In genomic region chr1:75560206-75560913, GRCm38 (mm10) we compare ENCODE assay signal across 10 mouse cellular contexts. TPM values are rescaled to one million over a fixed set of nuclear protein-coding genes. Genes with fewer than 3 reads are reported as not detected.
DNase-seq lines count a peak whose midpoint lies in the region; ATAC-seq and TF ChIP-seq lines count a peak whose summit lies in the region.
"Had no signal": no experiment of that assay in that cellular context is flagged by ENCODE, and none has a peak within 500 bp of the region (broad histone marks: within the 10 kb centered on the region; RNA-seq: fewer than 3 reads in every experiment).

No protein-coding gene starts in this region.

- in situ Hi-C loops in ES-E14 (cut with MboI; ENCODE audit: low sequenced_read_pairs in 2 of 2, unreplicated experiment in 2 of 2), result no loop called here

- no peak for ATAC-seq in hindbrain, embryonic 14.5 days (ENCODE audit: low FRiP score)
- 0 out of 2 replicates have a peak, but pooled peaks have one; percentile 8 for ATAC-seq in midbrain, embryonic 13.5 days
- no peak for ATAC-seq in liver, embryonic 11.5 days (replicated peaks; ENCODE audit: low FRiP score)
- no peak for ATAC-seq in frontal cortex, adult (ENCODE audit: low TSS enrichment)

- peaks cover 12% of the 10 kb centered on the region for H3K27me3 ChIP-seq in hindbrain, embryonic 10.5 days (ENCODE audit: insufficient read depth, poor library complexity, severe bottlenecking)
- no peaks in the 10 kb centered on the region for H3K27me3 ChIP-seq in hindbrain, embryonic 14.5 days (ENCODE audit: control insufficient read depth, insufficient read depth, low read length)
- H3K27me3 ChIP-seq in midbrain, embryonic 13.5 days, result no peaks in the 10 kb centered on the region
- H3K27me3 ChIP-seq in liver, embryonic 11.5 days (replicated peaks; ENCODE audit: control insufficient read depth, insufficient read depth, low read length), result peaks cover 10% of the 10 kb centered on the region

- H3K27ac ChIP-seq in hindbrain, embryonic 10.5 days, result peak overlapping the region; percentile 79; the same call in 1 of the 2 replicates
- no peak overlapping the region for H3K27ac ChIP-seq in hindbrain, embryonic 14.5 days
- no peak overlapping the region for H3K27ac ChIP-seq in ES-E14 (ENCODE audit: insufficient read depth, low read depth, low read length, poor library complexity, severe bottlenecking)
- no peak overlapping the region for H3K27ac ChIP-seq in cortical plate, adult 2 months (ENCODE audit: insufficient read depth, low read length)
- H3K27ac ChIP-seq in midbrain, embryonic 13.5 days, result 0 out of 2 replicates have a peak overlapping the region, but pooled peaks have one; percentile 25
- no peak overlapping the region for H3K27ac ChIP-seq in liver, embryonic 11.5 days (ENCODE audit: low read depth, low read length)

- 0 out of 2 replicates have a peak, but pooled peaks cover 3% of the 10 kb centered on the region for H3K9me3 ChIP-seq in hindbrain, embryonic 10.5 days
- peaks cover 4% of the 10 kb centered on the region; the same call in 1 of the 2 replicates for H3K9me3 ChIP-seq in hindbrain, embryonic 14.5 days (ENCODE audit: control insufficient read depth, low read length)
- H3K9me3 ChIP-seq in ES-E14 (ENCODE audit: control insufficient read depth, insufficient read depth, low read depth, low read length), result no peaks in the 10 kb centered on the region
- peaks cover 3% of the 10 kb centered on the region; the same call in 1 of the 2 replicates for H3K9me3 ChIP-seq in midbrain, embryonic 13.5 days
- no peaks in the 10 kb centered on the region for H3K9me3 ChIP-seq in liver, embryonic 11.5 days (ENCODE audit: control insufficient read depth, low read length)
- H3K9me3 ChIP-seq: G1E had no signal

- no peak overlapping the region for H3K4me2 ChIP-seq in hindbrain, embryonic 14.5 days (replicated peaks)
- no peak overlapping the region for H3K4me2 ChIP-seq in midbrain, embryonic 13.5 days (replicated peaks)
- H3K4me2 ChIP-seq in liver, embryonic 11.5 days, result no peak overlapping the region

- no peak overlapping the region for H3K4me3 ChIP-seq in hindbrain, embryonic 10.5 days
- no peak overlapping the region for H3K4me3 ChIP-seq in hindbrain, embryonic 14.5 days (replicated peaks; ENCODE audit: low read length)
- peak overlapping the region in 1 of 2 experiments; percentile 40; a peak in 1 of 4 replicates for H3K4me3 ChIP-seq in ES-E14 (ENCODE audit: insufficient read depth in 1 of 2, low read depth in 1 of 2, low read length in 2 of 2, poor library complexity in 1 of 2, severe bottlenecking in 1 of 2)
- no peak overlapping the region for H3K4me3 ChIP-seq in cortical plate, adult 2 months (ENCODE audit: insufficient read depth, low read length)
- no peak overlapping the region for H3K4me3 ChIP-seq in midbrain, embryonic 13.5 days (replicated peaks)
- no peak overlapping the region for H3K4me3 ChIP-seq in liver, embryonic 11.5 days (ENCODE audit: low read depth, low read length)

- DNase-seq in hindbrain, embryonic 10.5 days (ENCODE audit: low spot score), result no peak
- no peak for DNase-seq in hindbrain, embryonic 14.5 days (ENCODE audit: low spot score)
- no peak for DNase-seq in ES-E14 (ENCODE audit: low read depth, low spot score)
- no peak for DNase-seq in liver, embryonic 11.5 days (ENCODE audit: low spot score)

- 85% methylated on average over 12 of the region's 12 CpGs for WGBS in hindbrain, embryonic 10.5 days
- 80% methylated on average over 12 of the region's 12 CpGs for WGBS in hindbrain, embryonic 14.5 days
- WGBS in midbrain, embryonic 13.5 days, result 85% methylated on average over 12 of the region's 12 CpGs
- 65% methylated on average over 12 of the region's 12 CpGs for WGBS in liver, embryonic 11.5 days

- no peak for TF ChIP-seq CTCF in cortical plate, adult 2 months (IDR thresholded peaks at IDR 0.05; ENCODE audit: extremely low read depth, insufficient read depth, low read length)

- H3K4me1 ChIP-seq in hindbrain, embryonic 10.5 days (replicated peaks), result peaks cover 15% of the 10 kb centered on the region
- 0 out of 2 replicates have a peak, but pooled peaks cover 4% of the 10 kb centered on the region for H3K4me1 ChIP-seq in hindbrain, embryonic 14.5 days (replicated peaks; ENCODE audit: control insufficient read depth, insufficient read depth, low read length)
- H3K4me1 ChIP-seq in ES-E14 (ENCODE audit: control insufficient read depth in 2 of 2, insufficient read depth in 2 of 2, low read length in 2 of 2, poor library complexity in 1 of 2), result peaks cover 1 to 18% of the 10 kb centered on the region in 2 experiments; a peak in 1 of 4 replicates
- H3K4me1 ChIP-seq in cortical plate, adult 2 months (ENCODE audit: control insufficient read depth, insufficient read depth, low read length), result peaks cover 4% of the 10 kb centered on the region; the same call in 1 of the 2 replicates
- peaks cover 21% of the 10 kb centered on the region for H3K4me1 ChIP-seq in midbrain, embryonic 13.5 days (replicated peaks)
- H3K4me1 ChIP-seq in liver, embryonic 11.5 days (replicated peaks; ENCODE audit: control insufficient read depth, insufficient read depth, low read length), result peaks cover 3% of the 10 kb centered on the region; the same call in 1 of the 2 replicates

- 0 out of 2 replicates have a peak, but pooled peaks have one; percentile 10 for TF ChIP-seq POLR2A in cortical plate, adult 2 months (IDR thresholded peaks at IDR 0.05; ENCODE audit: extremely low read depth, insufficient read depth, low read length)

- H3K9ac ChIP-seq in hindbrain, embryonic 14.5 days, result no peak overlapping the region
- H3K9ac ChIP-seq in ES-E14 (ENCODE audit: insufficient read depth, low read depth, low read length, poor library complexity, severe bottlenecking), result peak overlapping the region; percentile 39; the same call in 1 of the 2 replicates
- H3K9ac ChIP-seq in midbrain, embryonic 13.5 days (replicated peaks), result no peak overlapping the region
- H3K9ac ChIP-seq in liver, embryonic 11.5 days (ENCODE audit: low read depth, low read length), result no peak overlapping the region

- H3K36me3 ChIP-seq in hindbrain, embryonic 10.5 days, result peaks cover 22% of the 10 kb centered on the region
- peaks cover 33% of the 10 kb centered on the region for H3K36me3 ChIP-seq in hindbrain, embryonic 14.5 days (replicated peaks; ENCODE audit: control insufficient read depth, insufficient read depth)
- no peaks in the 10 kb centered on the region for H3K36me3 ChIP-seq in ES-E14 (ENCODE audit: control insufficient read depth, insufficient read depth, low read length, poor library complexity, severe bottlenecking)
- peaks cover 32% of the 10 kb centered on the region for H3K36me3 ChIP-seq in midbrain, embryonic 13.5 days
- no peaks in the 10 kb centered on the region for H3K36me3 ChIP-seq in liver, embryonic 11.5 days (ENCODE audit: control insufficient read depth, insufficient read depth, low read length)
- H3K36me3 ChIP-seq: G1E had no signal

TF ChIP-seq in ES-E14, 5 proteins besides CTCF, POLR2A, EP300 and RAD21:
- no peak for TF ChIP-seq CHD2 (IDR thresholded peaks at IDR 0.05; ENCODE audit: low read depth, low read length)
- TF ChIP-seq ZC3H11A (IDR thresholded peaks at IDR 0.05; ENCODE audit: borderline replicate concordance, low read depth, low read length), result no peak
- no peak for TF ChIP-seq HCFC1 (IDR thresholded peaks at IDR 0.05; ENCODE audit: borderline replicate concordance, insufficient read depth, low read length)
- no peak for TF ChIP-seq ZNF384 (IDR thresholded peaks at IDR 0.05; ENCODE audit: low read depth, low read length)
- no peak for TF ChIP-seq MAFK (IDR thresholded peaks at IDR 0.05; ENCODE audit: insufficient read depth, low read depth, low read length)
TF ChIP-seq in ES-E14: peak in this region for 0.

RNA-seq across cellular contexts. Expression of gene Slc4a3, which starts 14.3 kb away (rescaled TPM):
- 13.2 and 19.8 TPM in 2 replicates for polyA plus RNA-seq in hindbrain, embryonic 10.5 days (2016; fragmentation: Nextera tagmentation; extraction: Ambion mirVana)
- polyA plus RNA-seq in hindbrain, embryonic 14.5 days (2014; fragmentation: Nextera tagmentation; extraction: Ambion mirVana), result 43.0 and 50.1 TPM in 2 replicates
- total RNA-seq in ES-E14 (2012; rRNA removed), result 7.9 and 16.0 TPM in 2 replicates
- polyA plus RNA-seq in cortical plate, adult 2 months (2012; rRNA removed), result 121 and 131 TPM in 2 replicates
- polyA plus RNA-seq in midbrain, embryonic 13.5 days (2015; fragmentation: Nextera tagmentation; extraction: Ambion mirVana), result 35.5 and 42.9 TPM in 2 replicates
- 5.2 and 5.4 TPM in 2 replicates for polyA plus RNA-seq in liver, embryonic 11.5 days (2014; fragmentation: Nextera tagmentation; extraction: Ambion mirVana)
- total RNA-seq: monocyte, adult 5-6 weeks had no signal
- polyA plus RNA-seq: G1E had no signal

RNA-seq across cellular contexts. Expression of gene Stk11ip, which starts 39.0 kb away (rescaled TPM):
- polyA plus RNA-seq in hindbrain, embryonic 10.5 days (2016; fragmentation: Nextera tagmentation; extraction: Ambion mirVana), result 29.6 and 30.0 TPM in 2 replicates
- 14.0 and 17.9 TPM in 2 replicates for polyA plus RNA-seq in hindbrain, embryonic 14.5 days (2014; fragmentation: Nextera tagmentation; extraction: Ambion mirVana)
- total RNA-seq in ES-E14 (2012; rRNA removed), result 26.8 and 41.8 TPM in 2 replicates
- polyA plus RNA-seq in cortical plate, adult 2 months (2012; rRNA removed), result 36.2 and 37.8 TPM in 2 replicates
- polyA plus RNA-seq in midbrain, embryonic 13.5 days (2015; fragmentation: Nextera tagmentation; extraction: Ambion mirVana), result 20.0 and 23.6 TPM in 2 replicates
- 15.4 and 15.6 TPM in 2 replicates for polyA plus RNA-seq in liver, embryonic 11.5 days (2014; fragmentation: Nextera tagmentation; extraction: Ambion mirVana)

RNA-seq across cellular contexts. Expression of gene Inha, which starts 53.5 kb away (rescaled TPM):
- polyA plus RNA-seq in hindbrain, embryonic 10.5 days (2016; fragmentation: Nextera tagmentation; extraction: Ambion mirVana), result 2.7 TPM in 2 replicates
- 9.7 and 9.9 TPM in 2 replicates for polyA plus RNA-seq in hindbrain, embryonic 14.5 days (2014; fragmentation: Nextera tagmentation; extraction: Ambion mirVana)
- total RNA-seq in ES-E14 (2012; rRNA removed), result 0.80 and 1.6 TPM in 2 replicates
- polyA plus RNA-seq in cortical plate, adult 2 months (2012; rRNA removed), result 88.7 and 90.3 TPM in 2 replicates
- 8.5 and 12.5 TPM in 2 replicates for polyA plus RNA-seq in midbrain, embryonic 13.5 days (2015; fragmentation: Nextera tagmentation; extraction: Ambion mirVana)
- polyA plus RNA-seq in liver, embryonic 11.5 days (2014; fragmentation: Nextera tagmentation; extraction: Ambion mirVana), result 0.84 and 1.4 TPM in 2 replicates
- total RNA-seq: G1E; monocyte, adult 5-6 weeks had no signal
- polyA plus RNA-seq: G1E; inflammation-experienced regulatory T-cells, adult 6 months had no signal

RNA-seq across cellular contexts. Expression of gene Obsl1, which starts 54.1 kb away (rescaled TPM):
- 37.9 and 44.2 TPM in 2 replicates for polyA plus RNA-seq in hindbrain, embryonic 10.5 days (2016; fragmentation: Nextera tagmentation; extraction: Ambion mirVana)
- polyA plus RNA-seq in hindbrain, embryonic 14.5 days (2014; fragmentation: Nextera tagmentation; extraction: Ambion mirVana), result 22.6 and 25.9 TPM in 2 replicates
- total RNA-seq in ES-E14 (2012; rRNA removed), result 45.0 and 52.2 TPM in 2 replicates
- 32.9 and 34.5 TPM in 2 replicates for polyA plus RNA-seq in cortical plate, adult 2 months (2012; rRNA removed)
- 18.6 and 25.7 TPM in 2 replicates for polyA plus RNA-seq in midbrain, embryonic 13.5 days (2015; fragmentation: Nextera tagmentation; extraction: Ambion mirVana)
- 42.5 and 45.6 TPM in 2 replicates for polyA plus RNA-seq in liver, embryonic 11.5 days (2014; fragmentation: Nextera tagmentation; extraction: Ambion mirVana)
- total RNA-seq: monocyte, adult 5-6 weeks had no signal
- polyA plus RNA-seq: G1E; inflammation-experienced regulatory T-cells, adult 6 months had no signal

Comparison
In these comparisons a context has a peak if more than half of its experiments do, and no peak if none do; other contexts are left out.
1. H3K27ac ChIP-seq: peak in hindbrain, embryonic 10.5 days (single experiment) and midbrain, embryonic 13.5 days (single experiment); none in hindbrain, embryonic 14.5 days (single experiment), ES-E14 (single experiment), cortical plate, adult 2 months (single experiment) and liver, embryonic 11.5 days (single experiment).